ENCODE assay signal across 11 mouse cellular contexts in the genomic region with DNA sequence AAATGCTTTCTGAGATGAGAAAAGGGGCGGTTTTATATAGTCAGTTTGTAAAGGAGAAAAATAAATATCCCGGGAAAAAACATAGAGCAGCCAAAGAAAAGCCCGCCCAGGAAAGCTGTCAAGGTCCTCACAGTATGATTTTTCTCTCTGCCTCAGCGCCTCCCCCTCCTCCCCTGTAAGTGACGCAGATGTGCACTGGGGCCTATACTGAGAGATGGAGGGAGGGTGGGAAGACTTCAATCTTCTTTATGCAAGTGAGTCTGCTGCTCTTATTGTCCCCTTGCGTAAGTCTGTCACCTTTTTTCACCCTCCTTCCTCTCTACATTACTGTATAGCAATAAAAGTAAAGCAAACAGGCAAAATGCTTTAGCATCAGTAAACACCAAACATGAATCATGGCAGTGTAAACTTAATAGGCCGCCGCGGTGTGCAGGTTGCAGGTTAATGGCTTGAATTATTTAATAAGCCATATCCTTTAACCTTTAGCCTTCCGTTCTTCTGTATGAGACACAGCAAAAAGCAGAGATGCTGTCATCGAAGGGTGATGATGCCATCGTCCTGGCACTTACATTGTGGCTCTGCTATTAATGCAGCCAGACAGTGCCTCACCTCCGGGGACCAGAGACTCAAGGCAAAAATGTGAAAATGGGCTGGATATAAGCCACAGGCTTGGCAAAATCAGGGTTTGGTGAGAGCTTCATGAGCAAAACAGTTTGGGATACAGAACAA. TPM values are rescaled to one million over a fixed set of nuclear protein-coding genes. Genes with fewer than 3 reads are reported as not detected.
DNase-seq lines count a peak whose midpoint lies in the region; ATAC-seq lines count a peak whose summit lies in the region.
"Had no signal": no experiment of that assay in that cellular context is flagged by ENCODE, and none has a peak within 500 bp of the region (broad histone marks: within the 10 kb centered on the region; RNA-seq: fewer than 3 reads in every experiment).

A gene (minus strand): TSS at position 149 of the 729 bp plus-strand sequence.

- peak within 1 kb of the TSS; percentile 48 for H3K4me3 ChIP-seq in heart, embryonic 15.5 days
- H3K4me3 ChIP-seq in hindbrain, embryonic 13.5 days = peak within 1 kb of the TSS; percentile 68
- peak within 1 kb of the TSS; percentile 67 for H3K4me3 ChIP-seq in midbrain, embryonic 15.5 days

- peak within 1 kb of the TSS; percentile 33 for H3K9ac ChIP-seq in heart, embryonic 15.5 days
- peak within 1 kb of the TSS; percentile 84 for H3K9ac ChIP-seq in hindbrain, embryonic 13.5 days
- peak within 1 kb of the TSS; percentile 73 for H3K9ac ChIP-seq in midbrain, embryonic 15.5 days

- WGBS in heart, embryonic 15.5 days = 49% methylated on average over 13 of the region's 13 CpGs
- 30% methylated on average over 13 of the region's 13 CpGs for WGBS in hindbrain, embryonic 13.5 days
- 27% methylated on average over 13 of the region's 13 CpGs for WGBS in midbrain, embryonic 15.5 days

- no peaks in the 10 kb centered on the region for H3K9me3 ChIP-seq in heart, embryonic 15.5 days (replicated peaks)
- H3K9me3 ChIP-seq in hindbrain, embryonic 13.5 days = no peaks in the 10 kb centered on the region
- no peaks in the 10 kb centered on the region for H3K9me3 ChIP-seq in midbrain, embryonic 15.5 days

- peaks cover 26% of the 10 kb centered on the region for H3K27me3 ChIP-seq in heart, embryonic 15.5 days
- H3K27me3 ChIP-seq in hindbrain, embryonic 13.5 days = no peaks in the 10 kb centered on the region
- H3K27me3 ChIP-seq in midbrain, embryonic 15.5 days (replicated peaks) = no peaks in the 10 kb centered on the region

- H3K4me2 ChIP-seq in heart, embryonic 15.5 days = peak within 1 kb of the TSS; percentile 92
- peak within 1 kb of the TSS; percentile 87 for H3K4me2 ChIP-seq in hindbrain, embryonic 13.5 days
- peak within 1 kb of the TSS; percentile 87 for H3K4me2 ChIP-seq in midbrain, embryonic 15.5 days

- no peak for ATAC-seq in heart, embryonic 15.5 days (replicated peaks; ENCODE audit: insufficient number of reproducible peaks, insufficient read depth, low FRiP score, low read depth)
- ATAC-seq in hindbrain, embryonic 13.5 days (ENCODE audit: low FRiP score) = peak; percentile 95
- peak; percentile 95 for ATAC-seq in midbrain, embryonic 15.5 days (replicated peaks)

- no peak within 1 kb of the TSS for H3K27ac ChIP-seq in heart, embryonic 15.5 days
- H3K27ac ChIP-seq in hindbrain, embryonic 13.5 days = peak within 1 kb of the TSS; percentile 89
- peak within 1 kb of the TSS; percentile 86 for H3K27ac ChIP-seq in midbrain, embryonic 15.5 days

- no peaks in the 10 kb centered on the region for H3K36me3 ChIP-seq in heart, embryonic 15.5 days
- H3K36me3 ChIP-seq in hindbrain, embryonic 13.5 days = no peaks in the 10 kb centered on the region
- no peaks in the 10 kb centered on the region for H3K36me3 ChIP-seq in midbrain, embryonic 15.5 days (replicated peaks)
- H3K36me3 ChIP-seq: G1E had no signal

- DNase-seq in heart, adult 18-20 months = no peak
- DNase-seq in brain, embryonic 18.5 days (ENCODE audit: low read depth, low spot score) = peak; percentile 36
- DNase-seq in gastrocnemius, postnatal 25 days = no peak
- DNase-seq in urinary bladder, postnatal 25 days (ENCODE audit: low spot score) = no peak
- no peak for DNase-seq in heart, adult 8-10 months (ENCODE audit: low spot score)

- H3K4me1 ChIP-seq in heart, embryonic 15.5 days (replicated peaks) = peaks cover 12% of the 10 kb centered on the region
- H3K4me1 ChIP-seq in hindbrain, embryonic 13.5 days (replicated peaks) = peaks cover 8% of the 10 kb centered on the region
- H3K4me1 ChIP-seq in midbrain, embryonic 15.5 days = peaks cover 12% of the 10 kb centered on the region

RNA-seq across cellular contexts. Expression of the gene that starts here (rescaled TPM):
- polyA plus RNA-seq in heart, embryonic 15.5 days (2015; fragmentation: Nextera tagmentation; extraction: Ambion mirVana) = not detected in 2 replicates
- total RNA-seq in heart, adult 18-20 months (2021) = not detected
- polyA plus RNA-seq in hindbrain, embryonic 13.5 days (2015; fragmentation: Nextera tagmentation; extraction: Ambion mirVana) = 6.9 and 8.1 TPM in 2 replicates
- polyA plus RNA-seq in midbrain, embryonic 15.5 days (2015; fragmentation: Nextera tagmentation; extraction: Ambion mirVana) = 13.9 and 15.7 TPM in 2 replicates
- not detected for total RNA-seq in gastrocnemius, postnatal 25 days (2021)
- total RNA-seq in heart, adult 8-10 months (2022) = not detected
- polyA plus RNA-seq: G1E; gonadal fat pad, adult 2 months; spleen, adult 2 months had no signal

Comparison
In these comparisons a context has a peak if more than half of its experiments do, and no peak if none do; other contexts are left out.
1. H3K9ac ChIP-seq: peak in every context shown above with its lines; median percentile 84 in hindbrain, embryonic 13.5 days; 73 in midbrain, embryonic 15.5 days; 33 in heart, embryonic 15.5 days.